Mouse (Mus musculus) kidney, postnatal 0 days (tissue): ENCODE results near the gene B4galnt3. TPM values are rescaled to one million over a fixed set of nuclear protein-coding genes. Genes with fewer than 3 reads are reported as not detected.
A peak's percentile ranks its signal among the peaks of the same experiment; 100 is the strongest.

Experiments
- ATAC-seq: fragments of 200-750 bp; cut with Nextera tagmentation; replicated peaks from 2 replicates; pipeline ENCODE4 v1.8.0; 2017; ENCODE audit warnings: low read depth, moderate number of reproducible peaks, moderate TSS enrichment, moderate library complexity; ENCODE audit not compliant: low FRiP score
- DNase-seq: peaks from one replicate; pipeline ENCODE4 v3.0.0-alpha.2; 2016; ENCODE audit warnings: low spot score
- H3K27ac ChIP-seq: fragments of 300-500 bp; sonication (generic); 2 replicates; pipeline ENCODE4 v1.5.1; 2014; ENCODE audit warnings: mild to moderate bottlenecking
- H3K27me3 ChIP-seq: fragments of 300-500 bp; sonication (generic); 2 replicates; pipeline ENCODE4 v1.6.1; 2014; ENCODE audit warnings: low read length, mixed read lengths; ENCODE audit not compliant: insufficient read depth
- H3K36me3 ChIP-seq: fragments of 300-500 bp; sonication (generic); 2 replicates; pipeline ENCODE4 v1.6.1; 2014; ENCODE audit warnings: low read length, mixed read lengths; ENCODE audit not compliant: insufficient read depth
- H3K4me1 ChIP-seq: fragments of 300-500 bp; sonication (generic); replicated peaks from 2 replicates; pipeline ENCODE4 v1.6.1; 2014; ENCODE audit warnings: antibody characterized with exemption, low read length, mixed read lengths; ENCODE audit not compliant: insufficient read depth
- H3K4me2 ChIP-seq: fragments of 300-500 bp; sonication (generic); 2 replicates; pipeline ENCODE4 v1.6.1; 2014; ENCODE audit warnings: mild to moderate bottlenecking, low read length, moderate library complexity, mixed read lengths
- H3K4me3 ChIP-seq: fragments of 300-500 bp; sonication (generic); replicated peaks from 2 replicates; pipeline ENCODE4 v1.5.1; 2014; ENCODE audit warnings: low read depth, low read length
- H3K9ac ChIP-seq: fragments of 300-500 bp; sonication (generic); 2 replicates; pipeline ENCODE4 v1.6.1; 2014; ENCODE audit warnings: low read depth, low read length
- H3K9me3 ChIP-seq: fragments of 300-500 bp; sonication (generic); replicated peaks from 2 replicates; pipeline ENCODE4 v1.6.1; 2016; ENCODE audit warnings: low read length, inconsistent platforms, mixed read lengths
- CTCF ChIP-seq: IDR thresholded peaks from 2 replicates; pipeline ENCODE4 v1.5.1; 2016; ENCODE audit warnings: antibody characterized with exemption, low read depth, mild to moderate bottlenecking, moderate library complexity
- WGBS: fragments of 180-500 bp; shearing (Covaris S2); extraction: QIAGEN DNeasy Blood & Tissue Kit; methylation state at CpG from one replicate; pipeline ENCODE4 v1.1.7; 2014; 5-methylcytosine and 5-hydroxymethylcytosine counted together
- polyA plus RNA-seq: library from polyadenylated mRNA; unstranded; fragments of >200 nt; fragmentation: Nextera tagmentation; extraction: Ambion mirVana; gene quantifications from 2 replicates; pipeline ENCODE4 v1.2.1, GENCODE M21; 2015

B4galnt3 gene
- polyA plus RNA-seq, 1 experiment from 2014 or later: 2.5 TPM

- Histone ChIP-seq H3K4me2 (peak overlapping the region; percentile 49), H3K4me3 (no peak overlapping the region), H3K9ac (0 out of 2 replicates have a peak overlapping the region, but pooled peaks have one; percentile 28), H3K27me3 (no peaks in the 10 kb centered on the region), H3K27ac (no peak overlapping the region), H3K9me3 (no peaks in the 10 kb centered on the region), H3K36me3 (no peaks in the 10 kb centered on the region), H3K4me1 (peaks cover 6% of the 10 kb centered on the region)
- peak; percentile 45 for TF ChIP-seq CTCF
- ATAC-seq (peak; percentile 21; the same call in 1 of the 2 replicates), DNase-seq (peak; percentile 72)
- WGBS: 23% methylated on average over 24 of the region's 24 CpGs
Measured at GRCm38 (mm10) chr6:120188376-120189235, 105.8 kb downstream of the B4galnt3 start.

DNA sequence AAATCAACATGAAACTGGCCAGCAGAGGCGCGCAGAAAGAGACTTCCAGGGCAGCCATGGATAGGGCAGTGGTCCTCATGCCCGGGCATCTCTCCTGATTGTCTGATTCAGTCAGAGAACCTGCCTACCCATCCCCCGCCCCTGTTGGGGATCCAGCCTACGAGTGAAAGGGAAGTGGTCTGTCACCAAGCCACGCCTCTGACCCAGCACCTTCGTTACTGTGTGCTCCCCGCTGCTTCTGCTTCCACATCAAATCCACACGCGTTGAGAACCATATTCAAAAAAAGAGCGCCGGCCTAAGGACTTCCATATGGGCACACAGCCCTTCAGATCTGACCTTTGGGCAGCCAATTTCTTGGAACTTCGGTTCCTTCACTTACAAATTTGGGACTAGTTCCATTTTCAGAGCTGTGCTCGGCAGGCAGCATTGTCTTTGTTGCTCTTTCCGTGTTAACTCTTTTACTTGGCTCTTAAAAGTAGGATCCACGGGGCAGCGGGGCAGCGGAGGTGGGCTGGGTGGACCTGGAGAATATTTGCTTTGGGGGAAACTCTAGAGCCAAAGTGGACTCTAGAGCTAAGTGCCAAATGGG lies 106.7 kb downstream of the B4galnt3 start:
- DNase-seq (peak; percentile 35), ATAC-seq (no peak)
- Histone ChIP-seq H3K4me1 (peaks cover 6% of the 10 kb centered on the region), H3K9ac (no peak overlapping the region), H3K36me3 (no peaks in the 10 kb centered on the region), H3K27me3 (no peaks in the 10 kb centered on the region), H3K4me2 (peak overlapping the region; percentile 49), H3K4me3 (peak overlapping the region; percentile 24), H3K27ac (no peak overlapping the region), H3K9me3 (no peaks in the 10 kb centered on the region)
- TF ChIP-seq CTCF: no peak
- WGBS: 22% methylated on average over 18 of the region's 18 CpGs

DNA sequence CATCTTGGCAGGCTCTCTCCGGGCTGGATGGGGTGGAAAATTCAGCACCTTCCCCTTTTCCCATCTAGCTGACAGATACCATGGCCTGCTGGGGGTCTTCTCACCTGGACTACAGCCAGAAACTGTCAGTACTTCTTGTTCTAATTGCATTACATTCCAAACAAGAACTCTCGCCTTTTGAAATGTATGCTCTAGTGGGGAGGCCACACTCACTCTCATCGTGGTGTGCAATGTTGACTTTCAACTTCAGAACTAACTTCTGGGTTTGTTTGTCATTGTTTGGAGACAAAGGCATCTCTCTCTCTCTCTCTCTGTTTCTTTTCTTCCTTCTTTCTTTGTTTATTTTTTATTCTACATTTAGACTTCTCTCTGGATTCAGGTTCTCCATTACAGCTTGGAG lies 107.8 kb downstream of the B4galnt3 start:
- Histone ChIP-seq H3K27me3 (no peaks in the 10 kb centered on the region), H3K4me3 (no peak overlapping the region), H3K9ac (no peak overlapping the region), H3K4me2 (no peak overlapping the region), H3K27ac (no peak overlapping the region), H3K9me3 (no peaks in the 10 kb centered on the region), H3K4me1 (peaks cover 6% of the 10 kb centered on the region), H3K36me3 (no peaks in the 10 kb centered on the region)
- ATAC-seq: no peak
- no peak for DNase-seq
- 58% methylated on average over 3 of the region's 3 CpGs for WGBS
- TF ChIP-seq CTCF: no peak

GRCm38 (mm10) chr6:120185756-120186155 lies 108.6 kb downstream of the B4galnt3 start:
- no peaks in the 10 kb centered on the region for H3K27me3 ChIP-seq
- no peak overlapping the region for H3K9ac ChIP-seq
- peaks cover 6% of the 10 kb centered on the region for H3K4me1 ChIP-seq
- no peaks in the 10 kb centered on the region for H3K9me3 ChIP-seq
- no peak overlapping the region for H3K4me3 ChIP-seq
- ATAC-seq (no peak), DNase-seq (no peak)
- H3K4me2 ChIP-seq: no peak overlapping the region
- 62% methylated on average over 7 of the region's 7 CpGs for WGBS
- H3K27ac ChIP-seq: no peak overlapping the region
- no peaks in the 10 kb centered on the region for H3K36me3 ChIP-seq
- no peak for TF ChIP-seq CTCF

DNA sequence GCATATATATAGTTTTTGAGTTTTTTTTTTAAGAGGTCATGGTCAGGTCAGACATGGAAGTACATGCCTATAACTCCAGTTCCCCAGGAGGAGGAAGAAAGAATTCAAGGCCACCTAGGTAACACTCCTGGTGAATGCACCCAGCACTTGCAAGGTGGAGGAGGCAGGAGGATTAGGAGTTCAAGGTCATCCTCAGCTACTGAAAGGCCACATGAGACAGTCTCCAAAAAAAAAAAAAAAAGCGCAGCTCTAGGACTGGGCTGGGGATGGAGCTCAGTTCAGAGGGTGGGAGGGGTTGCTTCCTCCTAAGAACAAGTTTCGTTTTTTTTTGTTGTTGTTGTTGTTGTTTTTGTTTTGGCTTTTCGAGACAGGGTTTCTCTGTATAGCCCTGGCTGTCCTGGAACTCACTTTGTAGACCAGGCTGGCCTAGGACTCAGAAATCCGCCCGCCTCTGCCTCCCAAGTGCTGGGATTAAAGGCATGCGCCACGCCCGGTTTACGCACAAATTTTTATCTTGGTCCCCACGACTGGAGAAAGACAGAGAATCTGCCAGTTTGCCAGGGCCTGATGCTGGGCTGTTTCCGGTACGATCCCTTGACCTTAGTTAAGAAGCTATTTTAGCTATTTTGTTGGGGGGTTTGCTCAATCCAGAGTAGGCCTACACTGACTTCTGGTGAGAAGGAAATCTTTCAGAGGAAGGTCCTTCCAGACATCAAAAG lies 109.2 kb downstream of the B4galnt3 start:
- no peak overlapping the region for H3K27ac ChIP-seq
- no peak for ATAC-seq
- TF ChIP-seq CTCF: no peak
- H3K9ac ChIP-seq: no peak overlapping the region
- no peak overlapping the region for H3K4me3 ChIP-seq
- H3K36me3 ChIP-seq: no peaks in the 10 kb centered on the region
- 91% methylated on average over 12 of the region's 12 CpGs for WGBS
- no peaks in the 10 kb centered on the region for H3K27me3 ChIP-seq
- no peak for DNase-seq
- no peaks in the 10 kb centered on the region for H3K9me3 ChIP-seq
- H3K4me2 ChIP-seq: no peak overlapping the region
- peaks cover 6% of the 10 kb centered on the region for H3K4me1 ChIP-seq

DNA sequence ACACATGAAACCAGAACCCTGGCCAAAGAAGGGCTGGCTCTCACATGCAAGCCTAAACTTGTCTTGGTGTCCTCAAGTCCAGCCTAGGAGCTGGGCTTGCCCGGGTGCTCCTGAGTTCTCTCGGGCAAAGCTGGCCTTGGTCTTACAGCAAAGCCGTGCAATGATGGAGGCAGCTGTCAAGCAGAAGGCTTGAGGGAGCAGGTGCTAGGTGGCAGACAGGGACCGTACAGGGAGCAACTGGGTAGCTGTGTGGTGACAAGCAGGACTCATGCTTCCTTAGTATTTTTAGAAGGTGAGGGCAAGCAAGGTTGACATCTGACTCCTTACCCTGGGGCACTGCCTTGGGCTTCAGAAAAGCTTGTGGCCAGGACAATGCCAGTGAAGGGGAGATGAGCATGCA lies 110.6 kb downstream of the B4galnt3 start:
- Histone ChIP-seq H3K27me3 (no peaks in the 10 kb centered on the region), H3K9ac (no peak overlapping the region), H3K36me3 (no peaks in the 10 kb centered on the region), H3K4me3 (no peak overlapping the region), H3K4me1 (peaks cover 6% of the 10 kb centered on the region), H3K27ac (no peak overlapping the region), H3K4me2 (no peak overlapping the region), H3K9me3 (no peaks in the 10 kb centered on the region)
- 91% methylated on average over 4 of the region's 4 CpGs for WGBS
- ATAC-seq: no peak
- no peak for TF ChIP-seq CTCF
- DNase-seq: no peak
